Mouse (Mus musculus): ENCODE results near the gene Kif5c.

Gene Kif5c

GRCm38 (mm10) chr2:49625581-49625980 is 6.5 kb downstream of the Kif5c start:
- no peak for DNase-seq

- no peak for DNase-seq
Measured at GRCm38 (mm10) chr2:49627611-49628010, 8.5 kb downstream of the Kif5c start.

GRCm38 (mm10) chr2:49628094-49628705 is 9.1 kb downstream of the Kif5c start:
- DNase-seq, result no peak

GRCm38 (mm10) chr2:49629181-49629580 is 10.1 kb downstream of the Kif5c start:
- DNase-seq, result no peak

GRCm38 (mm10) chr2:49630636-49631035 is 11.5 kb downstream of the Kif5c start:
- no peak for DNase-seq

GRCm38 (mm10) chr2:49633231-49633630 is 14.1 kb downstream of the Kif5c start:
- DNase-seq, result no peak

GRCm38 (mm10) chr2:49642761-49643160 is 23.7 kb downstream of the Kif5c start:
- no peak for DNase-seq

GRCm38 (mm10) chr2:49643756-49644155 is 24.7 kb downstream of the Kif5c start:
- DNase-seq, result no peak

- no peak for DNase-seq
Measured at GRCm38 (mm10) chr2:49647591-49647990, 28.5 kb downstream of the Kif5c start.

GRCm38 (mm10) chr2:49648344-49648743 is 29.2 kb downstream of the Kif5c start:
- DNase-seq, result no peak

GRCm38 (mm10) chr2:49648806-49649205 is 29.7 kb downstream of the Kif5c start:
- DNase-seq, result no peak

- no peak for DNase-seq
Measured at GRCm38 (mm10) chr2:49649211-49649610, 30.1 kb downstream of the Kif5c start.

- no peak for DNase-seq
Measured at GRCm38 (mm10) chr2:49651737-49652136, 32.6 kb downstream of the Kif5c start.

GRCm38 (mm10) chr2:49654606-49655005 is 35.5 kb downstream of the Kif5c start:
- no peak for DNase-seq

GRCm38 (mm10) chr2:49655195-49655873 is 36.2 kb downstream of the Kif5c start:
- DNase-seq, result no peak

GRCm38 (mm10) chr2:49655874-49656195 is 36.7 kb downstream of the Kif5c start:
- DNase-seq, result no peak

- DNase-seq, result no peak
Measured at GRCm38 (mm10) chr2:49656988-49657387, 37.9 kb downstream of the Kif5c start.

- no peak for DNase-seq
Measured at GRCm38 (mm10) chr2:49657666-49658065, 38.6 kb downstream of the Kif5c start.

GRCm38 (mm10) chr2:49658988-49659387 is 39.9 kb downstream of the Kif5c start:
- no peak for DNase-seq

GRCm38 (mm10) chr2:49659964-49660363 is 40.9 kb downstream of the Kif5c start:
- DNase-seq, result no peak

- DNase-seq, result no peak
Measured at GRCm38 (mm10) chr2:49660375-49660923, 41.4 kb downstream of the Kif5c start.

- DNase-seq, result no peak
Measured at GRCm38 (mm10) chr2:49661348-49661747, 42.2 kb downstream of the Kif5c start.

GRCm38 (mm10) chr2:49661872-49662271 is 42.8 kb downstream of the Kif5c start:
- DNase-seq, result no peak

GRCm38 (mm10) chr2:49671753-49672500 is 52.8 kb downstream of the Kif5c start:
- DNase-seq, result no peak

Data from lung, postnatal 14 days (tissue).